Mouse (Mus musculus): ENCODE data around the gene Cux2. TPM values are rescaled to one million over a fixed set of nuclear protein-coding genes. Genes with fewer than 3 reads are reported as not detected.

The Cux2 gene
- total RNA-seq, 2 experiments from 2014 or later: 36.4 to 39.4 TPM

GRCm38 (mm10) chr5:121839128-121839473 lies 210.8 kb downstream of the Cux2 start:
- no peak for DNase-seq (ENCODE audit: low spot score in 2 of 2)

GRCm38 (mm10) chr5:121838341-121839127 lies 211.4 kb downstream of the Cux2 start:
- DNase-seq (ENCODE audit: low spot score in 2 of 2): peak; percentile 35 to 66

GRCm38 (mm10) chr5:121837441-121838340 lies 212.2 kb downstream of the Cux2 start, which contains the start of gene Sh2b3:
Gene Sh2b3 (minus strand): TSS chr5:121837646.
- DNase-seq (ENCODE audit: low spot score in 2 of 2): no peak

GRCm38 (mm10) chr5:121836692-121837415 lies 213.0 kb downstream of the Cux2 start:
- DNase-seq (ENCODE audit: low spot score in 2 of 2): peak; percentile 79 to 82

- peak in 1 of 2 experiments; percentile 70 for DNase-seq (ENCODE audit: low spot score in 2 of 2)
Observed at GRCm38 (mm10) chr5:121835949-121836691, 213.8 kb downstream of the Cux2 start.

GRCm38 (mm10) chr5:121834991-121835747 lies 214.7 kb downstream of the Cux2 start:
- DNase-seq (ENCODE audit: low spot score in 2 of 2): no peak

GRCm38 (mm10) chr5:121834241-121834606 lies 215.7 kb downstream of the Cux2 start:
- DNase-seq (ENCODE audit: low spot score in 2 of 2): no peak

- DNase-seq (ENCODE audit: low spot score in 2 of 2): no peak
Observed at GRCm38 (mm10) chr5:121833572-121834240, 216.2 kb downstream of the Cux2 start.

- DNase-seq (ENCODE audit: low spot score in 2 of 2): no peak
Observed at GRCm38 (mm10) chr5:121833159-121833558, 216.7 kb downstream of the Cux2 start.

- DNase-seq (ENCODE audit: low spot score in 2 of 2): no peak
Observed at GRCm38 (mm10) chr5:121832376-121833155, 217.3 kb downstream of the Cux2 start.

GRCm38 (mm10) chr5:121831002-121831601 lies 218.8 kb downstream of the Cux2 start:
- no peak for DNase-seq (ENCODE audit: low spot score in 2 of 2)

GRCm38 (mm10) chr5:121828491-121829432 lies 221.1 kb downstream of the Cux2 start:
- DNase-seq (ENCODE audit: low spot score in 2 of 2): peak in 1 of 2 experiments; percentile 40

GRCm38 (mm10) chr5:121827876-121828275 lies 222.0 kb downstream of the Cux2 start:
- peak in 1 of 2 experiments; percentile 67 for DNase-seq (ENCODE audit: low spot score in 2 of 2)

GRCm38 (mm10) chr5:121825606-121826005 lies 224.3 kb downstream of the Cux2 start:
- DNase-seq (ENCODE audit: low spot score in 2 of 2): no peak

GRCm38 (mm10) chr5:121824121-121824520 lies 225.8 kb downstream of the Cux2 start:
- no peak for DNase-seq (ENCODE audit: low spot score in 2 of 2)

GRCm38 (mm10) chr5:121823668-121824067 lies 226.2 kb downstream of the Cux2 start:
- DNase-seq (ENCODE audit: low spot score in 2 of 2): no peak

Data from layer of hippocampus, postnatal 14 days (tissue).